Mouse (Mus musculus) right cerebral cortex, postnatal 25 days (tissue): ENCODE data around the gene Zfp735.

Experiments
- DNase-seq: peaks from one replicate; pipeline ENCODE4 v3.0.0; 2022

Zfp735 gene

DNA sequence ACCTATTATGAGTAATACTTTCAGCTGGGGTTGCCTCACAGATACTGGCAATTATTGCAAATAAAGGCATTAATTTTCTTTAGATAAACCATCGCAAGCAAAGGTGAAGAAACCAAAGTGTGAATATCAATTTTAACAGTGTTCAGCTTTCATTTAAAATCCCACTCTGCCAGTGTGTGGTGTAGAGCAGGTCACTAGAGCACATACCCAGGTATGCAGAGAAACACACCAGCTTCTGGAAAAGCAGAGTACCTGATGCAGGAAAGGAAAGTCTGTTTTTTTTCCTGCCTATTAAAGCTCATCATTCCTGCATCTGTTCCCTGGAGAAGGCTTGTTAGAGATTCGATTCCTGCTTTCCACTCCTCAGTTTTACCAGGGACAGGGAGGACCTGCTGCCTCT lies at the start of gene Zfp735:
Zfp735 (plus strand) TSS at position 301 of the 400 bp plus-strand sequence.
- DNase-seq = no peak

DNA sequence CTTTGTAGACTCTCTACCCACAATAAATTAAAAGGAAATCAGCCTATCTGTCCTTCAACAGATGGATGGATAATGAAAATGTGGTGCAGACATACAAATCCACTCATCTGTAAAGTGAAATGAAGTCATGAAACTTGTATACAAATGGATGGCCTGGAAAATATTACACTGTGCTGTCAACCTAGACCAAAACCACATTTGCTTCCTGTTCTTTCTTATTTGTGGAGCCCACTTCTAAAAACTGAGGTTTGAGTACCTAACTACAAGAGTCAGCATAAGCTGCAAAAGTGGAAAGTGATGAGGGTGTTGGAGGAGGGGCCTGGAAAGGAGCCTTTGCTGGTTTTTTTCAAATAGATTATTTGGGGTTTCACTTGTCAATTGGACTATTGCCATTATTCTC lies 70.5 kb downstream of the Zfp735 start:
- DNase-seq = no peak
